Mouse (Mus musculus) bone marrow macrophage, adult 2 months (primary cell): Measurements from ENCODE around the gene Pacsin2.

Experiments
- CTCF ChIP-seq: IDR thresholded peaks from 2 replicates; pipeline ENCODE4 v1.5.1; 2012; ENCODE audit warnings: low read depth, mild to moderate bottlenecking, low read length, moderate library complexity
- POLR2A ChIP-seq: IDR thresholded peaks from 2 replicates; pipeline ENCODE4 v1.6.1; 2012; ENCODE audit warnings: mild to moderate bottlenecking, low read depth, low read length, borderline replicate concordance

DNA sequence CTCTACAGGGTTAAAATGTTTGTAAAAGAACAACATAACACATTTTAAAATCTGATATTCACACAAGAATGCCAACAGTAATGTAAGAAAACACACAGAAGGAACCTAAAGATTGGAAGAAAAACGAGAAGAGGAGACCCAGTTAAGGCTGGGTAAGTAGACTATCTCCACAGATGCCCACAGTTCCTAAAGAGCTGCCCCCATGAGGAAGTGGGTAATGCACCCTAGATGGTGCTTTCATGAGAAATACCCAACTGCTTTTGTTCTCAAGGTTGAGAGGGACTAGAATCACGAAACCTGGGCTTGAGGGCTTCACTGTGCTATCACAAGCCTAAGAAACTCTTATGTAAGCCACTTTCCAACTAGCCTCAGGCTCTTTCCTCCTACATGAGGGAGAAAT, 44.8 kb downstream of the Pacsin2 start:
- TF ChIP-seq CTCF, result no peak
- TF ChIP-seq POLR2A, result no peak
